Mouse (Mus musculus) cortical plate, adult 2 months (tissue): Measurements from ENCODE around the gene Tigd3.

Experiments used
- CTCF ChIP-seq: fragments of 200-500 bp; IDR thresholded peaks from 2 replicates; pipeline ENCODE4 v1.5.1; 2011; ENCODE audit warnings: mild to moderate bottlenecking, control low read depth, low read length; ENCODE audit not compliant: insufficient read depth; ENCODE audit errors: extremely low read depth
- POLR2A ChIP-seq: fragments of 200-500 bp; IDR thresholded peaks from 2 replicates; pipeline ENCODE4 v1.6.1; 2011; ENCODE audit warnings: mild to moderate bottlenecking, low read length, control low read depth; ENCODE audit not compliant: insufficient read depth; ENCODE audit errors: extremely low read depth

GRCm38 (mm10) chr19:5841999-5842784 lies 51.8 kb downstream of the Tigd3 start:
- TF ChIP-seq POLR2A (no peak), CTCF (no peak)
